Mouse (Mus musculus): Measurements from ENCODE around the gene Sept6. TPM values are rescaled to one million over a fixed set of nuclear protein-coding genes. Genes with fewer than 3 reads are reported as not detected.

Sept6 gene
- polyA plus RNA-seq, 1 experiment = 0.03 TPM

GRCm38 (mm10) chrX:36930574-36930973 is 61.0 kb downstream of the Sept6 start:
- Histone ChIP-seq H3K27me3 (ENCODE audit: control insufficient read depth) (no peaks in the 10 kb centered on the region), H3K4me1 (ENCODE audit: control insufficient read depth) (peaks cover 2% of the 10 kb centered on the region; the same call in 1 of the 2 replicates), H3K9me3 (ENCODE audit: control insufficient read depth, low read length) (no peaks in the 10 kb centered on the region), H3K4me3 (replicated peaks) (no peak overlapping the region), H3K36me3 (ENCODE audit: control insufficient read depth) (no peaks in the 10 kb centered on the region)
- no peak for TF ChIP-seq TAL1 (IDR thresholded peaks at IDR 0.05; ENCODE audit: low read length)
- no peak for TF ChIP-seq GATA1 (IDR thresholded peaks at IDR 0.05; ENCODE audit: low read length)

GRCm38 (mm10) chrX:36929694-36930093 is 61.9 kb downstream of the Sept6 start:
- no peaks in the 10 kb centered on the region for H3K27me3 ChIP-seq (ENCODE audit: control insufficient read depth)
- no peak overlapping the region for H3K4me3 ChIP-seq (replicated peaks)
- H3K9me3 ChIP-seq (ENCODE audit: control insufficient read depth, low read length) = no peaks in the 10 kb centered on the region
- no peaks in the 10 kb centered on the region for H3K36me3 ChIP-seq (ENCODE audit: control insufficient read depth)
- peaks cover 2% of the 10 kb centered on the region; the same call in 1 of the 2 replicates for H3K4me1 ChIP-seq (ENCODE audit: control insufficient read depth)
- TF ChIP-seq TAL1 (IDR thresholded peaks at IDR 0.05; ENCODE audit: low read length) (no peak), GATA1 (IDR thresholded peaks at IDR 0.05; ENCODE audit: low read length) (no peak)

- H3K4me1 ChIP-seq (ENCODE audit: control insufficient read depth) = no peaks in the 10 kb centered on the region
- H3K27me3 ChIP-seq (ENCODE audit: control insufficient read depth) = no peaks in the 10 kb centered on the region
- H3K4me3 ChIP-seq (replicated peaks) = no peak overlapping the region
- TF ChIP-seq TAL1 (IDR thresholded peaks at IDR 0.05; ENCODE audit: low read length) (no peak), GATA1 (IDR thresholded peaks at IDR 0.05; ENCODE audit: low read length) (no peak)
- H3K9me3 ChIP-seq (ENCODE audit: control insufficient read depth, low read length) = no peaks in the 10 kb centered on the region
- no peaks in the 10 kb centered on the region for H3K36me3 ChIP-seq (ENCODE audit: control insufficient read depth)
Measured at GRCm38 (mm10) chrX:36928791-36929190, 62.8 kb downstream of the Sept6 start.

GRCm38 (mm10) chrX:36921346-36921745 is 70.2 kb downstream of the Sept6 start:
- Histone ChIP-seq H3K4me3 (replicated peaks) (no peak overlapping the region), H3K4me1 (ENCODE audit: control insufficient read depth) (no peaks in the 10 kb centered on the region), H3K27me3 (ENCODE audit: control insufficient read depth) (no peaks in the 10 kb centered on the region), H3K36me3 (ENCODE audit: control insufficient read depth) (no peaks in the 10 kb centered on the region), H3K9me3 (ENCODE audit: control insufficient read depth, low read length) (no peaks in the 10 kb centered on the region)
- no peak for TF ChIP-seq TAL1 (IDR thresholded peaks at IDR 0.05; ENCODE audit: low read length)
- no peak for TF ChIP-seq GATA1 (IDR thresholded peaks at IDR 0.05; ENCODE audit: low read length)

GRCm38 (mm10) chrX:36917749-36918148 is 73.8 kb downstream of the Sept6 start:
- TF ChIP-seq GATA1 (IDR thresholded peaks at IDR 0.05; ENCODE audit: low read length) (no peak), TAL1 (IDR thresholded peaks at IDR 0.05; ENCODE audit: low read length) (no peak)
- H3K4me3 ChIP-seq (replicated peaks) = no peak overlapping the region
- no peaks in the 10 kb centered on the region for H3K27me3 ChIP-seq (ENCODE audit: control insufficient read depth)
- no peaks in the 10 kb centered on the region for H3K36me3 ChIP-seq (ENCODE audit: control insufficient read depth)
- no peaks in the 10 kb centered on the region for H3K9me3 ChIP-seq (ENCODE audit: control insufficient read depth, low read length)
- H3K4me1 ChIP-seq (ENCODE audit: control insufficient read depth) = no peaks in the 10 kb centered on the region

- Histone ChIP-seq H3K4me1 (ENCODE audit: control insufficient read depth) (no peaks in the 10 kb centered on the region), H3K36me3 (ENCODE audit: control insufficient read depth) (no peaks in the 10 kb centered on the region), H3K9me3 (ENCODE audit: control insufficient read depth, low read length) (no peaks in the 10 kb centered on the region), H3K4me3 (replicated peaks) (no peak overlapping the region), H3K27me3 (ENCODE audit: control insufficient read depth) (peaks cover 2% of the 10 kb centered on the region; the same call in 1 of the 2 replicates)
- TF ChIP-seq GATA1 (IDR thresholded peaks at IDR 0.05; ENCODE audit: low read length) = no peak
- TF ChIP-seq TAL1 (IDR thresholded peaks at IDR 0.05; ENCODE audit: low read length) = no peak
Measured at GRCm38 (mm10) chrX:36911343-36911742, 80.3 kb downstream of the Sept6 start.

GRCm38 (mm10) chrX:36906539-36906938 is 85.1 kb downstream of the Sept6 start:
- no peak for TF ChIP-seq TAL1 (IDR thresholded peaks at IDR 0.05; ENCODE audit: low read length)
- no peak for TF ChIP-seq GATA1 (IDR thresholded peaks at IDR 0.05; ENCODE audit: low read length)

GRCm38 (mm10) chrX:36903115-36903768 is 88.4 kb downstream of the Sept6 start:
- Histone ChIP-seq H3K4me1 (ENCODE audit: control insufficient read depth) (peaks cover 12% of the 10 kb centered on the region), H3K9me3 (ENCODE audit: control insufficient read depth, low read length) (no peaks in the 10 kb centered on the region), H3K4me3 (replicated peaks) (peak overlapping the region; percentile 75), H3K27me3 (ENCODE audit: control insufficient read depth) (peaks cover 7% of the 10 kb centered on the region), H3K36me3 (ENCODE audit: control insufficient read depth) (no peaks in the 10 kb centered on the region)
- TF ChIP-seq GATA1 (IDR thresholded peaks at IDR 0.05; ENCODE audit: low read length) (no peak), TAL1 (IDR thresholded peaks at IDR 0.05; ENCODE audit: low read length) (no peak)

More at GRCm38 (mm10) chrX:36906539-36906938, 85.1 kb downstream of the Sept6 start:
- Histone ChIP-seq H3K27me3 (ENCODE audit: control insufficient read depth) (peaks cover 7% of the 10 kb centered on the region), H3K4me3 (replicated peaks) (no peak overlapping the region), H3K36me3 (ENCODE audit: control insufficient read depth) (no peaks in the 10 kb centered on the region), H3K9me3 (ENCODE audit: control insufficient read depth, low read length) (no peaks in the 10 kb centered on the region), H3K4me1 (ENCODE audit: control insufficient read depth) (peaks cover 12% of the 10 kb centered on the region)

- TF ChIP-seq TAL1 (IDR thresholded peaks at IDR 0.05; ENCODE audit: low read length) (no peak), GATA1 (IDR thresholded peaks at IDR 0.05; ENCODE audit: low read length) (no peak)
- peak within 1 kb of the TSS; percentile 75 for H3K4me3 ChIP-seq (replicated peaks)
- H3K4me1 ChIP-seq (ENCODE audit: control insufficient read depth) = peaks cover 12% of the 10 kb centered on the region
- H3K27me3 ChIP-seq (ENCODE audit: control insufficient read depth) = peaks cover 7% of the 10 kb centered on the region
- no peaks in the 10 kb centered on the region for H3K36me3 ChIP-seq (ENCODE audit: control insufficient read depth)
- H3K9me3 ChIP-seq (ENCODE audit: control insufficient read depth, low read length) = no peaks in the 10 kb centered on the region
Measured at GRCm38 (mm10) chrX:36902321-36903114, 89.1 kb downstream of the Sept6 start, which contains the start of gene Nkrf. Gene Nkrf (minus strand): TSS chrX:36902899.

Data from erythroblast, embryonic 14.5 days (primary cell).